Mouse (Mus musculus) testis, adult 2 months (tissue): Measurements from ENCODE around the gene Frs2. TPM values are rescaled to one million over a fixed set of nuclear protein-coding genes. Genes with fewer than 3 reads are reported as not detected.

Source experiments
- H3K27ac ChIP-seq: fragments of 200-500 bp; 2 replicates; pipeline ENCODE4 v1.5.1; 2012; ENCODE audit warnings: low read depth, low read length; ENCODE audit not compliant: control insufficient read depth, insufficient read depth
- H3K27me3 ChIP-seq: fragments of 200-500 bp; 2 replicates; pipeline ENCODE4 v1.6.1; 2012; ENCODE audit warnings: mild to moderate bottlenecking, low read length, moderate library complexity; ENCODE audit not compliant: control insufficient read depth, insufficient read depth
- H3K36me3 ChIP-seq: fragments of 200-500 bp; 2 replicates; pipeline ENCODE4 v1.6.1; 2012; ENCODE audit warnings: mild to moderate bottlenecking, low read length; ENCODE audit not compliant: control insufficient read depth, insufficient read depth
- H3K4me1 ChIP-seq: fragments of 200-500 bp; 2 replicates; pipeline ENCODE4 v1.6.1; 2012; ENCODE audit warnings: low read length; ENCODE audit not compliant: control insufficient read depth, insufficient read depth
- H3K4me3 ChIP-seq: fragments of 200-500 bp; 2 replicates; pipeline ENCODE4 v1.5.1; 2012; ENCODE audit warnings: low read depth, mild to moderate bottlenecking, low read length, moderate library complexity, mixed read lengths; ENCODE audit not compliant: control insufficient read depth
- CTCF ChIP-seq: fragments of 200-500 bp; IDR thresholded peaks from 2 replicates; pipeline ENCODE4 v1.5.1; 2012; ENCODE audit warnings: low read depth, mild to moderate bottlenecking, inconsistent platforms, low read length, moderate library complexity; ENCODE audit not compliant: control insufficient read depth, insufficient read depth, insufficient replicate concordance
- POLR2A ChIP-seq: fragments of 200-500 bp; IDR thresholded peaks from 2 replicates; pipeline ENCODE4 v1.6.1; 2012; ENCODE audit warnings: low read depth, mild to moderate bottlenecking, inconsistent platforms, low read length, moderate library complexity; ENCODE audit not compliant: control insufficient read depth
- polyA plus RNA-seq: library from polyadenylated mRNA; depleted of rRNA; stranded (reverse); fragments of >200 nt; gene quantifications from 2 replicates; pipeline ENCODE4 v1.2.3, GENCODE M21; 2012

Gene Frs2
- polyA plus RNA-seq, 1 experiment = 10.3 TPM

DNA sequence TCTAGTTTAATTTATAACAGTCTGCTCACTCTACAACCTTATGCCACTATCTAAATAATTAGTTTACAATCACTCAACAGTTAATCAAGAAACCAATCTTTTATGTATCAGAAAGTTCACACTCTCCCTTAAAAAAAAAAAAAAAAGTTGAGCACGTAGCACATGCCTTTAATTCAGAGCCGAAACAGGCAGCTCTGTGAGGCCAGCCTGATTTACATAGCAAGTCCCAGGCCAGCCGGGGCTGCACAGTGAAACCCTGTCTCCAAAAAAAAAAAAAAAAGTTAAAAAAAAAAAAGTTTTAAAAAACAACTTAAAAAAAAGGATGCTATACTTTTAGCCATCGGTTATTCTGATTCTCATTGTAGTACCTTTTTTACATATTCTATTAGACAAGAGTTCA, 67.0 kb downstream of the Frs2 start:
- Histone ChIP-seq H3K36me3 (no peaks in the 10 kb centered on the region; the same call in 1 of the 2 replicates), H3K27ac (no peak overlapping the region), H3K4me1 (no peaks in the 10 kb centered on the region), H3K4me3 (no peak overlapping the region), H3K27me3 (no peaks in the 10 kb centered on the region)
- no peak for TF ChIP-seq CTCF
- no peak for TF ChIP-seq POLR2A

DNA sequence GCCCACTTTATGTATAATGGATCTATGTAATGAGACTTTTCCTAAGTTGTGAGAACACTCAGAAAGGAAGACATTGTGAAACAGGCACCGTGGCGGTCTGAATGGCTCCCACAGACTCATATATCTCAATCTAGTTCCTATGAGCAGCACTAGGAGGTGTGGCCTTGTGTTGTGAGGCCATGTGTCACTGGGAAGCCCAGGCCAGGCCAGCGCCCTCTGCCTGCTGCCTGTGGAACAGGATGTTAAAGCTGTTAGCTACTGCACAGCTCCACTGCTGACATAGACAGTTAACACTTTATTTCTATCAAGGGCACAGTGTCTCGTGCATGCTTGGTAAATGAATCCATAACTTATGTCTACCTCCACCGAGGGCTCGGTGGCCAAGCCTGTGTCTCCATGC, 70.0 kb downstream of the Frs2 start:
- TF ChIP-seq POLR2A (no peak), CTCF (peak; percentile 53; the same call in 1 of the 2 replicates)
- H3K27ac ChIP-seq = no peak overlapping the region
- H3K4me3 ChIP-seq = no peak overlapping the region
- no peaks in the 10 kb centered on the region for H3K27me3 ChIP-seq
- no peaks in the 10 kb centered on the region; the same call in 1 of the 2 replicates for H3K36me3 ChIP-seq
- H3K4me1 ChIP-seq = no peaks in the 10 kb centered on the region

DNA sequence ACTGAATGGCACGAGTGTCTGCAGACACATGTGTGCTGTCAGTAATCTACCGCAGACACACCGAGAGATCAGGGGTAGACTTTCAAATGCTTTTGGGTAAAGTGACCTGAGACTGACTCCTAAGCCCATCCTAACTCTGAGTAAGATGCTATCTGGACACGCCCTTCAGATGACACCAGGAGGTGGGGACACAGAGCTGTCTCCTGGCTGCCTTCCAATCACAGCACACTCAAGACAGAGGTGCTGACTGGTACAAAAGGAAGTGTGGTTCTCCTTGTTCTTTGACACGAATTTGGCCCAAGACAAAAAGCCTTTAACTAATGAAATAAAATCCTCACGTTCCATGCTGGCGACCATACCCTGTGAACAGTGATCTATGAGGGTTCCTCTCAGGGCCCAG, 75.2 kb downstream of the Frs2 start:
- Histone ChIP-seq H3K27me3 (no peaks in the 10 kb centered on the region), H3K4me1 (no peaks in the 10 kb centered on the region), H3K36me3 (no peaks in the 10 kb centered on the region; the same call in 1 of the 2 replicates), H3K4me3 (no peak overlapping the region), H3K27ac (no peak overlapping the region)
- TF ChIP-seq POLR2A (no peak), CTCF (no peak)

DNA sequence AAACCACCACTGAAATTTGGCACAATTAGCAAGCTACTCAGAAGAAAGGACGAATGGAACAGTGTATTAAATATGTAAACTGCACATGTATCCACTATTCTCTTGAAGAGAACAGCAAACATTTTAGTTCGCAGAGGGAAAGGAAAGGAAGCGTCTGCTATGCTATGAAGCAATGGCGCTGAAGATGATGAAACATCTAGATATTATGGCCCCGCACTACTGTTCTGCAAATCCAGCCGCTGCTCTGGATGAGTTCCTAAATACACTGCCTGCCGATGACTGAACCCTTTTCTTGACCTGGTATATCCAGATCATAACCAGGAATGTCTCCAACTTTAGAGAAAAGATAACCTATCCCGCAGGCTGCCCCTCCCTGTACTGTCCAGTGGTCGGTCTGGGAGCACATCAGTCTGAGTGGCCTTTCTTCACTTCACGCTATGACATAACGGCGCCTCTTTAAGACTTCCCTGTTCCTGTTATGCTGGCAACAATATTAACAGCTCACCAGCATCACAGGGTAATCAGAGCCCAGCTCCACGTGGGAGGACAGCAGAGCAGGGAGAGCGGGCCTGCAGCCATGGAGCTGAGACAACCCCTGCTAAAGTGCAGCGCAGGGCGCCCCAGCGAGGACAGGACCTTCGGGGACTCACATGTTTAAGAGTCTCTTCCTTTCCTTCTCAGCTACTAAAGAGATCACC, 76.0 kb downstream of the Frs2 start:
- Histone ChIP-seq H3K4me1 (no peaks in the 10 kb centered on the region), H3K27me3 (no peaks in the 10 kb centered on the region), H3K4me3 (no peak overlapping the region), H3K36me3 (no peaks in the 10 kb centered on the region; the same call in 1 of the 2 replicates), H3K27ac (no peak overlapping the region)
- no peak for TF ChIP-seq CTCF
- no peak for TF ChIP-seq POLR2A

DNA sequence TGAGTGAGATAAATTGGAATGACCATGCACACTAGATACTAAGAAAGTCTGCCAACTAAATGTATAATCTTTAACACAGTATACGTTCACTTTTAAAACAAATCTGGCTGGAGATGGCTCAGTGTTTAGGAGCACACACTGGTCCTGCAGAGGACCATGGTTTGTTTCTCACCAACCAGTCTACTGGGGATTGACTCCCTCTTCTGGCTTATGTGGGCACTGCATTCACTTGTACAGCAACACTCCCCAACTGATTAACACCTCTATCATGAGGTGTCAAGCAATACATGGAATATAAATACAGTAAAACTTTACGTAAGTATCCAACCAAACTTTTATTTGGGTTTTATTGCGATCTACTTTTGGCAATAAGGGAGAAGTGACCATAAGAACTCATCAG, 79.2 kb downstream of the Frs2 start:
- no peak for TF ChIP-seq CTCF
- no peak for TF ChIP-seq POLR2A
- Histone ChIP-seq H3K27me3 (no peaks in the 10 kb centered on the region), H3K27ac (no peak overlapping the region), H3K4me3 (no peak overlapping the region), H3K4me1 (no peaks in the 10 kb centered on the region), H3K36me3 (no peaks in the 10 kb centered on the region)

DNA sequence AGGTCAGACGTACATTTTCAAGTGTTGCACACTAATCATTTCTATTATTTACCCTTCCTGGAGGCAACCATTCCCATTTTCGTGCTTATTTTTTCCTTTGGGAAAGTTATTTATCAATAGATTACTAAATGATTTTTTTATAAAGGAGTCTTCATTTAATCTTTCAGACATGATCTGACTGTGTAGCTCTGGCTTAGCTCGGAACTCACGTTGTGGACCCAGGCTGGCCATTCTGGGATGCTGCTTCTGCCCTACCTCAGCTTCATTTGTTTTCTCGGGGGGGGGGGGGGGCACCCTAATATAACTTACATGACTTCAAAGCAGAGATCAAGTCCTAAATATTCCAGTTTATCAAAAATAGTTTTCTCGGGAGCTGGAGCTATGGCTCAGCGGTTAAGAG, 84.3 kb downstream of the Frs2 start:
- Histone ChIP-seq H3K27ac (no peak overlapping the region), H3K4me3 (peak overlapping the region; percentile 33), H3K4me1 (no peaks in the 10 kb centered on the region), H3K36me3 (peaks cover 4% of the 10 kb centered on the region; the same call in 1 of the 2 replicates), H3K27me3 (no peaks in the 10 kb centered on the region)
- no peak for TF ChIP-seq POLR2A
- TF ChIP-seq CTCF = no peak

DNA sequence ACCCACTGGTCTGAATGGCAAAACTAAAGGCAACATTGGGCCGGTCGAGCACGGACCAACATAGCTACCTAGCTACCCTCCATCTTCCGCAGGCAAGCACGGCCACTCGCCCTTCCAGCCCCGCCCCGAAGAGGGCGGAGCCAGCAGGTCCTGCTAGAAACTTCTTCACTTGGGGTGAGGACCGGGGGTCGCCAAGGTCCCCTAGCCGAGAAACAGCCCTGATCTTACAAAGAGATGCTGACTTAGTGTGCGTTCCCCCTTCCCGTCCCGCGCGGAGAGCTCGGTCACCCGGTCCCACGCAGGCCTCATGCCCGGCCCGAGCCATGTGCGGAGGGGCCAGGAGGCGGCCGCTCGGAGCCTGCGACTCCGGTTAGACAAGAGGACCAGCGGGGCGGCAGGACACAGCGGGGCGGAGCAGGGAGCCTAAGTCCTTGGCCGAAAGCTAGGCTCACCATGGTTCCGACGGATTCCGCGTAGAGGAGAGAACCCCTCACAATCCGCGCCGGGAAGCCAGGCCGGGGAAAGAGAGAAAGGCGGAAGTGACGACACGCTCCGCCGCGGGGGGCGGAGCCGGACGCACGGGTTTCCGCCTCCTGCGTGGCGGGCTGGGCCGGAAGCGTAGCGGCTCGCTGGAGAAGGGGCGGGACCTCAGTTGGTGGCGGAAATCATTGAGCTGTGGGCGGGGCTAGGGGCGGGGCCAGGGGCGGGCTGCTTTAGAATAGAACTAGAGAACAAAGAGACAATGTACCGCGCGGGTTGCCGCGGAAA, 84.9 kb downstream of the Frs2 start, which contains the start of gene Cct2:
Gene Cct2 (minus strand): TSS at position 561 of the 768 bp plus-strand sequence.
- Histone ChIP-seq H3K36me3 (peaks cover 4% of the 10 kb centered on the region; the same call in 1 of the 2 replicates), H3K27ac (peak within 1 kb of the TSS; percentile 95), H3K4me1 (no peaks in the 10 kb centered on the region), H3K27me3 (no peaks in the 10 kb centered on the region), H3K4me3 (peak within 1 kb of the TSS; percentile 99)
- TF ChIP-seq POLR2A (peak; percentile 96), CTCF (0 out of 2 replicates have a peak, but pooled peaks have one; percentile 3)
